Mouse (Mus musculus) spleen, adult 2 months (tissue): Measurements from ENCODE around the gene Camsap1.

Experiments
- CTCF ChIP-seq: fragments of 200-500 bp; IDR thresholded peaks from 2 replicates; pipeline ENCODE4 v1.5.1; 2011; ENCODE audit warnings: mild to moderate bottlenecking, inconsistent platforms; ENCODE audit not compliant: insufficient read depth, insufficient read length, insufficient replicate concordance; ENCODE audit errors: extremely low read depth
- POLR2A ChIP-seq: fragments of 200-500 bp; IDR thresholded peaks from 2 replicates; pipeline ENCODE4 v1.6.1; 2011; ENCODE audit warnings: low read depth, low read length, inconsistent platforms

DNA sequence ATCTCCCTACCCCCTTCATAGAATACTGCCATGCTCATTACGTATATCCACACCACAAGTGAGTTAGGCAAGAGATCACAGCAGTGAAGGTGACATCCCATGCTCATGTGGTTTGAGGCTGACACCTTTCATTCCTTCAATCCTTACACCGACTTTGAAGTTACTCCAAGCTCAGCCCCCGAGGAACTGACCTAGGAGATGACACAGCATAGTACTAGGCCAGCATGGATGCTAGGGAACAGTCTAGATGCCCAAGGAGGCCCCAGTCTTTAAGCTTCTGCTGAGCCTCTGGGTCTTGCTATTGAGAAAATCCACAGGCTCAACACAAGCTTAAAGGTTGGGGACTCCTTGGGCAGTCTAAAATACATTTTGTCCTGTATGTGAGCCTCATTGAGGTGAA lies 36.8 kb upstream of the Camsap1 start:
- TF ChIP-seq CTCF (no peak), POLR2A (no peak)
